Mouse (Mus musculus): ENCODE results near the gene BC003965. TPM values are rescaled to one million over a fixed set of nuclear protein-coding genes. Genes with fewer than 3 reads are reported as not detected.

BC003965 gene
- polyA plus RNA-seq, 1 experiment = 5.0 TPM

DNA sequence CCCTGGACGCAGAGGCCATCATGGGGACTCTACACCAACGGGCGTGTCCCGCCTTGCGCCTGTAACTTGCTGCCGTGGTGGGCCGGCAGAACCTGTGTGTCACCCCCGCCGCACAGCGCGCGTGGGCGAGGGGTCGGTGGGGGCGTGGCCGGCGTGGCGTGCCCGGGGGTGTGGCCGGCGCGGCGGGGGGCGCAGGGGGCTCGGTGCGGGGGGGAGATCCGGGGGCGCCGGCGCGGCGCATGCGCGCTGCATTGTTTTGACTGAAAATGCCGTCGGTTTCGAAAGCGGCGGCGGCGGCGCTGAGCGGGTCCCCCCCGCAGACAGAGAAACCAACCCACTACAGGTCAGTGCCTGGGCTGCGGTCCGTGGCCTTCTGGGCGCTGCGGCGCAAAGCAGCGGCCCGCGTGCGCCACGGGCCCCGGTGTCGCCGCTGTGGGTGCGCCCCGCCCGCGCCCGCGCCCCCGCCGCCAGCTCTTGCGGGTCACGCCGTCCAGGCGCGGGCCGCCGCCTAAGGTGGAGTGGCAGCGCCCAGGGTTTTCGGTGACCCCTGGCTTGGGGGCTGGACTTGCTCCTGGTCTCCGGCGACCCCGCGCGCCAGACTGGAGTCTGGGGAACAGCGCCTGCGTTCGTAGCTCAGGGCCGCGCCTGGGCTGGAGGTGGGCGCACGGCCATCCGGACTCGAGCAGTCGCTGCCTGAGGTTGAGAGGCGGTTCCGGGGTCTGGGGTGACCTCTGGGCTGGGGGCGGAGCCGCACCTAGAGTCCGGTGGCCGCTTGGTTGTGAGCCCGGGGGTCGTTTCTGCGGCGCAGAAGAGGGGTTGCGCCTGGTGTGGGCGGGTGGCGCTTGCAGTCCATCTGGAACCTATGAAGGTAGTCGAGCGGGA, 4.0 kb downstream of the BC003965 start, which contains the start of gene Unkl:
Gene Unkl, plus strand, starts transcription at position 248 of the 882 bp plus-strand sequence.
- no peak for TF ChIP-seq CTCF (IDR thresholded peaks at IDR 0.05; ENCODE audit: control insufficient read depth, insufficient read depth, insufficient replicate concordance, low read depth, low read length)
- TF ChIP-seq POLR2A (IDR thresholded peaks at IDR 0.05; ENCODE audit: control insufficient read depth, low read depth, low read length) = peak; percentile 51; the same call in 1 of the 2 replicates
- Histone ChIP-seq H3K27me3 (ENCODE audit: control insufficient read depth, insufficient read depth, low read length) (no peaks in the 10 kb centered on the region), H3K36me3 (ENCODE audit: control insufficient read depth, insufficient read depth, low read length) (no peaks in the 10 kb centered on the region), H3K4me1 (ENCODE audit: control insufficient read depth, insufficient read depth, low read length) (peaks cover 15% of the 10 kb centered on the region), H3K27ac (ENCODE audit: control insufficient read depth, insufficient read depth, low read depth, low read length) (peak within 1 kb of the TSS; percentile 60), H3K4me3 (ENCODE audit: control insufficient read depth, low read depth, low read length) (peak within 1 kb of the TSS; percentile 88)

DNA sequence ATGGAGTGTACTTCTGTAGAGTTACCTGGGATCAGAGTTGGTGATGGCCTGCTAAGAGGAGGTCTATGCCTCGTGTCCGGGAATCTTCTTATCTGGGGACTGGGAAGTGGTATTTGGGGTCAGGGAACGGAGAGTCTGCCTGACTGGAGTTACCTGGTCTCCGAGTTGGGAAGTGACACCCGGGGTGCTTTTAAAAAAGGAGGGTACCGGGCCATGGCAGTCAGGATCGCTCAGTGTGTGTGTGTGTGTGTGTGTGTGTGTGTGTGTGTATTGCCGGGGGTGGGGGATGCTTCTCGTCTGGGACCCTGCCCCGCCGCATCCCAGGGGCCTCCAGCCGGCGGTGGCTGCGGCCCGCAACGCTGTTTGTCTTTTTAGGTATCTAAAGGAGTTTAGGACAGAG, 4.7 kb downstream of the BC003965 start:
- no peaks in the 10 kb centered on the region for H3K36me3 ChIP-seq (ENCODE audit: control insufficient read depth, insufficient read depth, low read length)
- peak overlapping the region; percentile 88 for H3K4me3 ChIP-seq (ENCODE audit: control insufficient read depth, low read depth, low read length)
- no peak overlapping the region for H3K27ac ChIP-seq (ENCODE audit: control insufficient read depth, insufficient read depth, low read depth, low read length)
- H3K4me1 ChIP-seq (ENCODE audit: control insufficient read depth, insufficient read depth, low read length) = peaks cover 15% of the 10 kb centered on the region
- TF ChIP-seq CTCF (IDR thresholded peaks at IDR 0.05; ENCODE audit: control insufficient read depth, insufficient read depth, insufficient replicate concordance, low read depth, low read length) (no peak), POLR2A (IDR thresholded peaks at IDR 0.05; ENCODE audit: control insufficient read depth, low read depth, low read length) (no peak)
- H3K27me3 ChIP-seq (ENCODE audit: control insufficient read depth, insufficient read depth, low read length) = no peaks in the 10 kb centered on the region

- TF ChIP-seq CTCF (IDR thresholded peaks at IDR 0.05; ENCODE audit: control insufficient read depth, insufficient read depth, insufficient replicate concordance, low read depth, low read length) (no peak), POLR2A (IDR thresholded peaks at IDR 0.05; ENCODE audit: control insufficient read depth, low read depth, low read length) (no peak)
- no peak overlapping the region for H3K27ac ChIP-seq (ENCODE audit: control insufficient read depth, insufficient read depth, low read depth, low read length)
- H3K27me3 ChIP-seq (ENCODE audit: control insufficient read depth, insufficient read depth, low read length) = no peaks in the 10 kb centered on the region
- no peak overlapping the region for H3K4me3 ChIP-seq (ENCODE audit: control insufficient read depth, low read depth, low read length)
- 0 out of 2 replicates have a peak, but pooled peaks cover 2% of the 10 kb centered on the region for H3K4me1 ChIP-seq (ENCODE audit: control insufficient read depth, insufficient read depth, low read length)
- no peaks in the 10 kb centered on the region for H3K36me3 ChIP-seq (ENCODE audit: control insufficient read depth, insufficient read depth, low read length)
Measured at GRCm38 (mm10) chr17:25202401-25202800, 18.0 kb downstream of the BC003965 start.

GRCm38 (mm10) chr17:25210006-25210405, 25.7 kb downstream of the BC003965 start:
- H3K4me1 ChIP-seq (ENCODE audit: control insufficient read depth, insufficient read depth, low read length) = peaks cover 8% of the 10 kb centered on the region
- H3K36me3 ChIP-seq (ENCODE audit: control insufficient read depth, insufficient read depth, low read length) = no peaks in the 10 kb centered on the region; the same call in 1 of the 2 replicates
- H3K4me3 ChIP-seq (ENCODE audit: control insufficient read depth, low read depth, low read length) = no peak overlapping the region
- no peak overlapping the region for H3K27ac ChIP-seq (ENCODE audit: control insufficient read depth, insufficient read depth, low read depth, low read length)
- TF ChIP-seq CTCF (IDR thresholded peaks at IDR 0.05; ENCODE audit: control insufficient read depth, insufficient read depth, insufficient replicate concordance, low read depth, low read length) (no peak), POLR2A (IDR thresholded peaks at IDR 0.05; ENCODE audit: control insufficient read depth, low read depth, low read length) (no peak)
- H3K27me3 ChIP-seq (ENCODE audit: control insufficient read depth, insufficient read depth, low read length) = no peaks in the 10 kb centered on the region

DNA sequence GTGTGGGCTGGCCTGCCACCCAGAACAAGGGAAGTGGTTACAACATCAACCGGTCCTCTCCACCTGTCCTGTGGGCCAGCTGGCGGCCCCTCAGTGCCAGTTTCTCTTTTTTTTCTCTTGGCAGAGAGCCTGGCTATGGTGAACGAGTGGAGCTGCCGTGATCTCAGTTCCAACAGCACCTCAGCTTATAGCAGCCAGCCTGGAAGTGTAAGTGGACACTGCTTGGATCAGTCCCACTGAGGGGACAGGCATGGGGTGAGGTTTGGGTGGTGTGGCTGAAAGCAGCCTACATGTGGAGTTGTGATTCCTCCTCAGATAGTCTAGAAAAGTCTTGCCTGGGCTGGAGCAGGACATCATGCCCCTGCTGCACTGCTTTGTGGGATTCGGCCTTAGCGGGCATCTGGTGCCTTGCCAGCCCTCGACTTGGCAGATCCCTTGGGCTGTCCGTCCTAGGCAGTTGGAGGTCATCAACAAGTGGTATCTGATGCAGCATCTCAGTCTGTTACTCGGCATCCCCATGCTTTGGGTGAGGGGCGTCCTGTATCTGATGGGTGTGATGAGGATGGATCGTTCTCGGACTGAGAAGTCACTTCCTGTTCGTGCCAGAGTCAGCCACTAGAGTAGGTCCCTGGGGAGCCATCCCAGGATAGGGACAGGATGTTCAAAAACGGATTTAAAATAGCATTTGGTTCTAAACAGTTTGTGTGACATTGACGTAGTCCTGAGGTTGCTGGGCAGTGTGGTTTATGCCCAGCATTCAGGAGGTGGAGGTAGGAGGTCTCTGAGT, 26.5 kb downstream of the BC003965 start:
- TF ChIP-seq CTCF (IDR thresholded peaks at IDR 0.05; ENCODE audit: control insufficient read depth, insufficient read depth, insufficient replicate concordance, low read depth, low read length) (no peak), POLR2A (IDR thresholded peaks at IDR 0.05; ENCODE audit: control insufficient read depth, low read depth, low read length) (no peak)
- H3K27ac ChIP-seq (ENCODE audit: control insufficient read depth, insufficient read depth, low read depth, low read length) = no peak overlapping the region
- no peaks in the 10 kb centered on the region for H3K27me3 ChIP-seq (ENCODE audit: control insufficient read depth, insufficient read depth, low read length)
- H3K36me3 ChIP-seq (ENCODE audit: control insufficient read depth, insufficient read depth, low read length) = no peaks in the 10 kb centered on the region; the same call in 1 of the 2 replicates
- peaks cover 6% of the 10 kb centered on the region for H3K4me1 ChIP-seq (ENCODE audit: control insufficient read depth, insufficient read depth, low read length)
- no peak overlapping the region; the same call in 1 of the 2 replicates for H3K4me3 ChIP-seq (ENCODE audit: control insufficient read depth, low read depth, low read length)

DNA sequence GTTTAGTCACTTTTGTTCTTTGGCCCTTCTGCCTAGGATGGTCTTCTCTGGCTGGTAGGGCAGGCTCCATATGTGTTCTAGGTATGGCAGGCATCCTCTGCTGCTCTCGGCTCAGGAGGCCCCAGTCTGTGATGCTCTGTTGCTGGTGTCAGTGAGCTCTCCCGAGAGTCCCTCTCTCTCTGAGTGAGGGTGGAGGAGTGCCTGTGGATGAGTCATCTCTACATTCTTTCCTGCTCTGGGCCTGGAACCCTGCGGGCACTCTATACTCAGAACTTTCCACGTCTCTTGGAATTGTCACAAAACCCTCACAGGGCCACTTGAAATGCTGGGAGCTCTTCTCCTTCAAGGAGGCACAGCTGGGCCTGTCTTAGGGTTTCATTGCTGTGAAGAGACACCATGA, 27.4 kb downstream of the BC003965 start:
- H3K36me3 ChIP-seq (ENCODE audit: control insufficient read depth, insufficient read depth, low read length) = no peaks in the 10 kb centered on the region; the same call in 1 of the 2 replicates
- no peaks in the 10 kb centered on the region for H3K27me3 ChIP-seq (ENCODE audit: control insufficient read depth, insufficient read depth, low read length)
- no peak overlapping the region for H3K4me3 ChIP-seq (ENCODE audit: control insufficient read depth, low read depth, low read length)
- TF ChIP-seq CTCF (IDR thresholded peaks at IDR 0.05; ENCODE audit: control insufficient read depth, insufficient read depth, insufficient replicate concordance, low read depth, low read length) = no peak
- no peak for TF ChIP-seq POLR2A (IDR thresholded peaks at IDR 0.05; ENCODE audit: control insufficient read depth, low read depth, low read length)
- H3K4me1 ChIP-seq (ENCODE audit: control insufficient read depth, insufficient read depth, low read length) = peaks cover 6% of the 10 kb centered on the region
- H3K27ac ChIP-seq (ENCODE audit: control insufficient read depth, insufficient read depth, low read depth, low read length) = no peak overlapping the region

DNA sequence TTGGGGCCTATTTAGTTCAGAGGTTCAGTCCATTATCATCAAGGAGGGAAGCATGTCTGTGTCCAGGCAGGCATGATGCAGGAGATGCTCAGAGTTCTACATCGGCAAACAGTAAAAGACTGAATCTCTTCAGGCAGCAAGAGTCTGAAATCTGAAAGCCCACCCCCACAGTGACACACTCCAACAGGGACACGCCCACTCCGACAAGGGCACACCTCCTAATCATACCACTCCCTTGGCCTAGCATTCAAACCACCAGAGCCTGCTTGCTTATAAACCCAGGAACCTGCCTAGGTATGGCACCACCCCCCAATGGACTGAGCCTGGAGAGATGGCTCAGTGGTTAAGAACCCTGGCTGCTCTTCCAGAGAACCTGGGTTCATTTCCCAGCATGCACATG, 31.1 kb downstream of the BC003965 start:
- Histone ChIP-seq H3K4me3 (ENCODE audit: control insufficient read depth, low read depth, low read length) (no peak overlapping the region), H3K27ac (ENCODE audit: control insufficient read depth, insufficient read depth, low read depth, low read length) (no peak overlapping the region), H3K36me3 (ENCODE audit: control insufficient read depth, insufficient read depth, low read length) (no peaks in the 10 kb centered on the region; the same call in 1 of the 2 replicates), H3K27me3 (ENCODE audit: control insufficient read depth, insufficient read depth, low read length) (no peaks in the 10 kb centered on the region), H3K4me1 (ENCODE audit: control insufficient read depth, insufficient read depth, low read length) (peaks cover 6% of the 10 kb centered on the region)
- TF ChIP-seq POLR2A (IDR thresholded peaks at IDR 0.05; ENCODE audit: control insufficient read depth, low read depth, low read length) (no peak), CTCF (IDR thresholded peaks at IDR 0.05; ENCODE audit: control insufficient read depth, insufficient read depth, insufficient replicate concordance, low read depth, low read length) (no peak)

Data from testis, adult 2 months (tissue).